Mouse (Mus musculus): ENCODE measurements at regions not wholly inside any gene's neighbourhood (a gene's known extent, or its start where the extent isn't known, plus 50 kb on each side); places are given as distances from the start of the nearest gene placed in this dataset.

DNA sequence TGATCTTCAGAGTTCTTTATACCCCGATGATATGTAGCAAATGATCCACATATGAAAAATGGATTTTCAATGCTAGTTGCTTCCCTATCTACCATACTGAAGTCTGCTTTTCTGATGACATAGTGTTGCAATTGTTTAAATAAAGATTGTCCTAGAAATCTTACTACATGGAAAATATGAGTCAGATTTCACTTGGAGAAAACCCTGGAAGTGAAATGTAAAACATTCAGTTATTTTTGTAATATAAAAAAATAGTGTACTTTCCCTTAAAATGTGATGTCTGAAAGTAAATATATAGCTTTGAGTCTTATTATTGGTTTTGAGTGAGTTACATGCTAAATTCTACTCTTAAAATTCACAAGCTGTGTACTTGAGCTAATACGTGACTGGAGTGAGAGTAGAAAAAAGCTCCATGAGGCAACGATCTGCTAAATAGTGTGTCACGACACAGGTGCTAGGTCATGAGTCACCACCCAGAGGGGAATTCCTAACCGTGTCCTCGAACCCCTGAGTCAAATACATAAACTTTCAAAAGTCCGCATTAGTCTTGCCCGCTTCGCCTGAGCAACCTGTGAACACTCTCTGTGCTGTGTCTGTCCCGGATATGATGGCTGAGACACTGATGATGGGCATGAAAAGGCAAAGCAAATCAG is 430.5 kb downstream of the Hsfy2 start:
- TF ChIP-seq CTCF (IDR thresholded peaks at IDR 0.05) (no peak), POLR2A (IDR thresholded peaks at IDR 0.05; ENCODE audit: insufficient read depth, low read depth, low read length) (no peak)
